Mouse (Mus musculus) spleen, postnatal 14 days (tissue): Measurements from ENCODE around the gene Hpcal4.

Experiments
- DNase-seq, 2 experiments: peaks; one replicate each; pipeline ENCODE4 v3.0.0; 2021 to 2022; ENCODE audit warnings: low spot score in 2 of 2

The Hpcal4 gene

GRCm38 (mm10) chr4:123237386-123238266 is 54.6 kb downstream of the Hpcal4 start:
- no peak for DNase-seq

GRCm38 (mm10) chr4:123239361-123240203 is 56.6 kb downstream of the Hpcal4 start:
- no peak for DNase-seq
